Mouse (Mus musculus): Measurements from ENCODE around the gene Tnfaip8l2.
"Not testable (repeated sequence)": the region's sequence is repeated elsewhere in the genome, so short reads cannot be mapped to it uniquely, and the experiment has no call there.

The Tnfaip8l2 gene

DNA sequence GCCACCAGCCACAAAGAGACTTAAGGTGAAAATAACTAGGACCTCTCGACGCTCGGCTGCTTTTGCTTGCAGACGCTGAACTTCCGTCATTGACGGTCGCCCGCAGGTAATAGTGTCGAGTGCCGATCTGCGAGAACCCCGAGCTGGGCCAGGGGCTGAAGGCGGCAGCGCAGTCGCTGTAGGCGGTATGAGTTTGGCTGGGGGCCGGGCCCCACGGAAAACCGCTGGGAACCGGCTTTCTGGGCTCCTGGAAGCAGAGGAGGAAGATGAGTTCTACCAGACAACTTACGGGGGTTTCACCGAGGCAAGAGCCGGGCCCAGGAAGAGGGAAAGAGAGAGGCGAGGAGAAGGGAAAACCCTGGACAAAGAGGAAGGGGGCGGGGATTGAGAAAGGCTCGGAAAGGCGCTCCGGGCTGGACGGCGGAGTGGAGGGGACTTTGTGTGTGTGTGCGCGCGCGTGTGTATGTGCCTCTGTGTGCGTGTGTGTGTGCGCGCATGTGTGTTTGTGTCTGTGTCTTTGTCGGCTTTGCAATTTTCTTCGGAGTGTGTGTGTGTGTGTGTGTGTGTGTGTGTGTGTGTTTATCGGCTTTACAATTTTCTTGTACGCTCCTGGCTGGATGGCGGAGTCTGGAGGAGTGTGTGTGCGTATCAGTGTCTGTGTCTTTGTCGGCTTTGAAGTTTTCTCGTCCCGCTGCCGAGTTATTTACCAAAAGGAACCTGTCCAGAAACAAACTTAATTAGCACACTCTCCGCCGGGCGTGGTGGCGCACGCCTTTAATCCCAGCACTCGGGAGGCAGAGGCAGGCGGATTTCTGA, 31.0 kb downstream of the Tnfaip8l2 start, which contains the start of gene Vps72:
TSS of gene Vps72 (plus strand) at position 112 of the 816 bp plus-strand sequence.
- peak; percentile 90 to 93 for DNase-seq

DNA sequence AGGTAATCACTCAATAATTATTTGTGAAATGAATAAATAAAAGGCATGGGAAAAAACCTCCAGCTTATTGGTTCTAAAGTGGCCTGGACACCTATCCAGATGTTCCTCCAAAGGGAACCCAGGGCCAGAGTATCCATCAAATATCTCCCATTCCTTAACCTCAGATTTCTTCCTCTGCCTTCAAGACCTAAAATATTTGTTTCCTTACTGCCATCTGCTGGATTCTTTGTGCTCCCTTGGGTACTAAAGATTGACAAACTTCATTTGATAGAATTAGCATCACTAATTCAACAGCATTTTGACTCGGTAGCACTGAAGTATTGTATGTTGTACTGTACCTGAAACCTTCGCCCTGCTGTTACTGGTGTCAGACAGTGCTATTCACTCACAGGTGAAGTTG, 34.3 kb downstream of the Tnfaip8l2 start:
- DNase-seq, result no peak

DNA sequence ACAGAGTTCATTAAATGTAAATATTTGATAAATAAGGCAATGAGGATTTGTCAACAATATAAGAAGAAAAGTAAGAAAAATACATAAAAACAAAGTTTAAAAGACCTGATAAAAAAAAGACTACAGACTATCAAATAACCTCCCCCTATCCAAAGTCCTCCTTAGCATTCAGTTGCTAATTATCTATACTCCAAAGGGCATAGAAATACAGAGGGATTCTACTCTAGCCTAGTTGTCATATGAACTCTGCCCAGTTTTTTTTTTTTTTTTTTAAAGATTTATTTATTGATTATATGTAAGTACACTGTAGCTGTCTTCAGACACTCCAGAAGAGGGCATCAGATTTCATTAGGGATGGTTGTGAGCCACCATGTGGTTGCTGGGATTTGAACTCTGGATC, 34.9 kb downstream of the Tnfaip8l2 start:
- DNase-seq, result not testable (repeated sequence)

DNA sequence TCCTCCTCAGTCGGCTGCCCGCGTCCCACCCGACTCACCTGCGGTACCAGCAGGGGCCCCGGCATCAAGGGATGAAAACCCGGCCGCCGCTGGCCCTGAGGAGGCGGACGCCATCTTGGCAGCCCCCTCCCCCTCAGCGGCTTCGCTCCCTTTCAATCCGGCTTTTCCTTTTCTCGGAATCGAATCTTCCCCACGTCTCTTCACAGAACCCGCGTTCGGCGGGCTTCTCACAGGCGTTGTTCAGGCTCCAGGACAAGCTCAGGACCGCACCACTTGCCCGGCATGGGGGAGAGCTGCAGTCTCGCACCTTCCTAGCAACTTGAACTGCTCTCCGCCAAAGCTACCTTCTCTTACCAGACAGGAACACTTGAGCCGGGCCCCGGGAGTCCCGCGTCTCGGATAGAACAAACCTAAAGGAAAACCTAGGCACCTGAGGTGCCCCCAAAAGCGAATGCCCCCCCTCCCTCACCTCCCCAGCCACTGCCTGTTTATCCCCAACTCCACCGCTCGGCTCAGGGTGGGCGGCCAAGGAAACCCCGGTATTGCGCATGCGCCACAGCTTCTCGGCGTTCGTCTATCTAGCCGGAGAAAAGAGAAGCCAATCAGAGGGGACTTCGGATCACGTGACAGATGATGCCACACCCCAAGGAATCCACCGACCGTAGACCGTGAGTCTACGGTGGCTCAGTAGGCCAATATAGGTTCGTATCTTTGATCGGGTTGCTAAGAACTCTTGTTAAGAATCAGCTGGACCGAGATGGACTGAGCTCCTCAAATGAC, 35.6 kb downstream of the Tnfaip8l2 start, which contains the start of gene Pip5k1a:
TSS of gene Pip5k1a (minus strand) at position 593 of the 780 bp plus-strand sequence.
- peak; percentile 99 for DNase-seq

DNA sequence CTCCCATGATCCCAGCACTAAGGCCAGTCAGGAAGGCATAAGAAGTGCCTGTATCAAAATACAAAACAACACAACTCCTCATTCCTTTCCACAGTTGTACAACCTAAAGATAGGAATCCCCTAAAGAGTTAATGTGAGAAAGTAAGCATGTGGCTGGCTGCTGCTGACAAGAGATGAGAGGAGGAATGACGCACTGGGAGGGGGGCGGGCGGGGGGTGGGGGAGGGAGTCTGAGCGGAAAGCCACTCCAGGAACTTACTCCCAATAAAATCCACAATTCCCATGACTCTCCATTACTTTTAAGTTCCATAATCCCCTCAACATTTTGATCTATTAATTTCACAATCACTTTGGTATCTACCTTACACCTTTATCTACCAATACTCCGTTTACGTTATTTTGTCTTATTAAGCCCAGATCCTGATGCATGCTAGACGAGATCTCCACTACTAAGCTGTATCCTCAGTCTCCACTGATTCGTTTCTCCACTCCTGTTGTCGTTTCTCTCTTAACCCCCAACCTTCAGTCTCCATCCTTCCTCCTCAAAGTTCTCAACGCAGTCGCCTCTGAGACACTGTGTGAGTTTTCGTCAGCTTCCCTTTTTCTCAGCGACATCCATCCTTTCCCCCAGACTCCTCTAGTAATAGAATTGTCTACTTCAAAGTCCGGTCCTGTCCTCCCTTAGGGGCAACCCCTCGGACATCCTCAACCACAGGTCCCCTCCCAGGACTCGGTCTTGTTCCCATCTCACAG, 36.4 kb downstream of the Tnfaip8l2 start:
- no peak for DNase-seq

DNA sequence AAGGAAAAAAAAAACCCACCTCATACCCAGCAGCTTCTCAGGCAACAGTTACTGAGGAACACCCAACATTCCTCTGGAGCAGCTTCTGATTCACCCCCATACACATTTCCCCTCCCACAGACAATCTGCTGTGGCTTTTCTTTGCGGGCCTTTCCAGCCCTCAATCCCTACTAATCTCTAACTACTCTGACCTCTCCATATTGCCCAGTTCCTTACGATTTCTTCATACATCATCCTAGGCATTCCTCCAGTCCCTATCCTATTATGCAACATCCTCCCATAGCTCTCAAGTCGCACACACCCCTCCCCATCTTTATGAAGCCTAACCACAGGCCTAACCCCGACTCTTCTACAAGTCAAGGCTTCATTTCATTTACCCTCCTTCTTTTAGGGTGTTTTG, 37.0 kb downstream of the Tnfaip8l2 start:
- no peak for DNase-seq

DNA sequence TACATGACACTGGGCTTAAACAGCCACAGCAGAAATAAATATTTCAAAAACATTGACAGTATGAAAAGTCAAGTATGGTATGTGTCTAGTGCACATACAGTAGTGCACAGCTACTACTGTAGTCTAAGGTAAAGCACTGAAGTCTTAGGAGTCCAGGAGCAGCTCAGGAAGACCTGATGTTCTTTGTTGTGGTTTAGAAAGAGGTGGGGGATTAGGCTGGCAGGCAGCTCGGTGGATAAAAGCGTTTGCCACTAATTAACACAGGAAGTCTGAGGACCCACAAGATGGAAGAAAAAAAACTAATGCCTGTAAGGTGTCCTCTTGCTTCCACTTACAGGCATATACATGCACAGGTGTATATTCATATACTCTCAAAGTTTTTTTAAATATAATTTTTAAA, 41.3 kb downstream of the Tnfaip8l2 start:
- no peak for DNase-seq
